Mouse (Mus musculus) left cerebral cortex, adult 9 months (tissue): ENCODE measurements at regions not wholly inside any gene's neighbourhood (a gene's known extent, or its start where the extent isn't known, plus 50 kb on each side); places are given as distances from the start of the nearest gene placed in this dataset.

Experiments
- DNase-seq, 2 experiments: peaks; one replicate each; pipeline ENCODE4 v3.0.0; 2022; ENCODE audit warnings: low spot score in 2 of 2

GRCm38 (mm10) chr4:93225105-93225504 lies 110.2 kb downstream of the Tusc1 start:
- peak; percentile 3 to 6 for DNase-seq

GRCm38 (mm10) chr4:93220747-93221146 lies 114.6 kb downstream of the Tusc1 start:
- DNase-seq: no peak

DNA sequence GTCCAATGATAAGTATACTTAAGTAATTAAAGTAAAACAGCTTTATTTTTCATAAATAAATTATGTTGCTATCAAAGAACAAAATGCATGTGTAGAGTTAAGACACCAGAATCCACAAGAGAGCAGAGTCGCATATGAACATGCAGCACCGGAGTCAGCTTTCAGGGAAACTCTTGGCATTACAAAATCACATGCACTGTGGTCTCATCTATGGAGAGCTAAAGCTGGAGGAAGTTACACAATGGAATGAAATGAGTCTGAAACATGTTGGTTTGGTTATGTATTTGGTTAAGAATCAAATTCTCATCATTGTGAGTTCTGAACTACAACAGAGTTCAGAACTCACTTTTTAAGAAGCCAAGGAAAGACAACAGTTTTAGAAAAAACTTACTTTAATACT lies 126.9 kb downstream of the Tusc1 start:
- DNase-seq: no peak

GRCm38 (mm10) chr4:93199811-93200210 lies 135.5 kb downstream of the Tusc1 start:
- no peak for DNase-seq

DNA sequence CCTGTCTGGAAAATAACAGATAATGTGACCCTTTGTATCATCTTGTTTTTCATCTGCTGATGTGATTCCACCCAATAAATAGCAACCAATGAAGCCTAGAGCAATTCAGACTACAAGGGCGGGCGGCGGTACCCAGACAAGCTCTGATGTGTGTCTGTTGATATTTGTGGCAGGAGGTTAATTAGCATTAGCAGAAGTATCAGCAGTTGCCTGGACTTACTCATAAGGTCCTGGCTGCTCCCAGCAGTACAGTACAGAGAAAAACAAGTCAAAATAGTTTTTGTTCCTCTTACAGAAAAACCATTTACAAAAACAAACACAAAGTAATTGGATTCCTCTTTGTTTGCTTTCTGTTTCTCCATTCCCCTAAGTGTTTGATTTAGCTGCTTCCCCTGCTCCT lies 151.0 kb downstream of the Tusc1 start:
- DNase-seq: no peak
